Mouse (Mus musculus): ENCODE measurements at regions not wholly inside any gene's neighbourhood (a gene's known extent, or its start where the extent isn't known, plus 50 kb on each side); places are given as distances from the start of the nearest gene placed in this dataset.

DNA sequence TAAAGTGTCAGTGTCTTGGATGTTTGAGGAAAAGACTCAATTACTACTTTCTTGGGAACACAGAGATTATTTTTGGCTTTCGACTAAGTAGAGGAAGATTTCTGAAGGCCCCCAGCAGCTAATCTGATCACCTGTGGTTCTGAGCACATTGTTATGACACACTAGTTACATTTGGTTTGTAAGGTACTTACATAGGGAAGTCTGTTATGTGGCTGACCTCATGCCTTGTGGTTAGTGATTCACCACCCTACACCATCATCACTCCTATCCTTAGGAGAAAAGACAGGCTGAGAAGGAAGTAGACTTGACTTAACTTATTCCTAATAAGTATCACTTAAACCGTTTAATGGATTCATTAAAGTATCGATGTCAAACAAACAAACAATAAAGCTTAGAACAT, 164.3 kb upstream of the Atp1b1 start:
- TF ChIP-seq CTCF (IDR thresholded peaks at IDR 0.05) (no peak), EP300 (IDR thresholded peaks at IDR 0.05; ENCODE audit: insufficient read depth, low read depth, low read length) (no peak), POLR2A (IDR thresholded peaks at IDR 0.05; ENCODE audit: insufficient read depth, low read depth, low read length) (no peak)
- H3K36me3 ChIP-seq (ENCODE audit: control insufficient read depth, insufficient read depth, low read length), result no peaks in the 10 kb centered on the region
- intact Hi-C loops (cut with DNase I), result no loop called here
- H3K4me1 ChIP-seq (ENCODE audit: control insufficient read depth, insufficient read depth, low read length), result no peaks in the 10 kb centered on the region
- DNase-seq, result no peak
- no peak overlapping the region for H3K4me3 ChIP-seq
- H3K9ac ChIP-seq (ENCODE audit: low read depth, low read length), result no peak overlapping the region
- no peaks in the 10 kb centered on the region for H3K27me3 ChIP-seq (ENCODE audit: control insufficient read depth, insufficient read depth, low read length)
- WGBS, result 91% methylated on average over 3 of the region's 3 CpGs
- no peaks in the 10 kb centered on the region for H3K79me2 ChIP-seq (replicated peaks; ENCODE audit: control insufficient read depth, insufficient read depth, low read length)
- no peak overlapping the region for H3K27ac ChIP-seq

- WGBS, result 78% methylated on average over 1 of the region's 1 CpGs
- intact Hi-C loops (cut with DNase I), result no loop called here
These were observed 162.0 kb upstream of the Atp1b1 start for GRCm38 (mm10) chr1:164620129-164620528.

DNA sequence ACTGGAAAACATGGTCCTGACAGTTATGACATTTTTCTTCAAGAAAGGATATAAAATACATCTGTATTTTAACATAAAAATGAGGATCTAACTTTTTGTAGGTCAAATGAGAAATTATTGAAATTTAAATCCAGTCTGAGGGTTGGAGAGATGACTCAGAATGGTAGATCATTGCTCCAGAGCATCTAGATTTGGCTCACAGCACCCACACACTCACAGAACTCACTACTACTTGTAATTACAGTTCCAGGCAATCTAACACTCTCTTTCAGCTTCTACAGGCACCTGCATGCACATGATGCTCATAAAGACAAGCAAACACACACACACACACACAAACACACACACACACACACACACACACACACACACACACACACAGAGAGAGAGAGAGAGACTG, 159.7 kb upstream of the Atp1b1 start:
- no peak overlapping the region for H3K4me3 ChIP-seq
- no peak overlapping the region for H3K27ac ChIP-seq
- H3K79me2 ChIP-seq (replicated peaks; ENCODE audit: control insufficient read depth, insufficient read depth, low read length), result no peaks in the 10 kb centered on the region
- H3K4me1 ChIP-seq (ENCODE audit: control insufficient read depth, insufficient read depth, low read length), result no peaks in the 10 kb centered on the region
- H3K9ac ChIP-seq (ENCODE audit: low read depth, low read length), result no peak overlapping the region
- TF ChIP-seq EP300 (IDR thresholded peaks at IDR 0.05; ENCODE audit: insufficient read depth, low read depth, low read length) (no peak), POLR2A (IDR thresholded peaks at IDR 0.05; ENCODE audit: insufficient read depth, low read depth, low read length) (no peak), CTCF (IDR thresholded peaks at IDR 0.05) (no peak)
- no peak for DNase-seq
- intact Hi-C loops (cut with DNase I), result no loop called here
- H3K27me3 ChIP-seq (ENCODE audit: control insufficient read depth, insufficient read depth, low read length), result no peaks in the 10 kb centered on the region
- H3K36me3 ChIP-seq (ENCODE audit: control insufficient read depth, insufficient read depth, low read length), result no peaks in the 10 kb centered on the region

More at GRCm38 (mm10) chr1:164620129-164620528, 162.0 kb upstream of the Atp1b1 start:
- Histone ChIP-seq H3K9ac (ENCODE audit: low read depth, low read length) (no peak overlapping the region), H3K4me1 (ENCODE audit: control insufficient read depth, insufficient read depth, low read length) (no peaks in the 10 kb centered on the region), H3K27me3 (ENCODE audit: control insufficient read depth, insufficient read depth, low read length) (no peaks in the 10 kb centered on the region), H3K36me3 (ENCODE audit: control insufficient read depth, insufficient read depth, low read length) (no peaks in the 10 kb centered on the region), H3K27ac (no peak overlapping the region), H3K79me2 (replicated peaks; ENCODE audit: control insufficient read depth, insufficient read depth, low read length) (no peaks in the 10 kb centered on the region), H3K4me3 (no peak overlapping the region)
- no peak for DNase-seq
- TF ChIP-seq CTCF (IDR thresholded peaks at IDR 0.05) (no peak), EP300 (IDR thresholded peaks at IDR 0.05; ENCODE audit: insufficient read depth, low read depth, low read length) (no peak), POLR2A (IDR thresholded peaks at IDR 0.05; ENCODE audit: insufficient read depth, low read depth, low read length) (no peak)

DNA sequence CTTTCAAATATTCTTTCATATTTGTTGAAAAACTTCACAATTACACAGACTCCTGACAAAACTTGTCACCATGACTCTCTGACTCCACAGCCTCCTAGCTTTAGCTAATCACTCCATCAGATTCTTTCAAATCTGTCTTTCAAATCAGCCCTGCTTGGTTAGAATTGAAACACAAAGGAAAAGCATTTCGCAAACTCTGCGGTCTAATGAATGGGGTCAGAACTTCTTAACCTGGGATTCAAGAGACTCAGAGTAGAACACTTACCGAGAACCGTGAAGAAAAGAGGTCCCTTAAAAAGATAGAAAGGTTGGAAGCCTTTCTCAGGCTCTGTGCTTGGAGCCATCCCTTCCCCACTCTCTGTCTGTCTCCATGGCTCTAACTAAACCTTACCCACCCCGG, 148.9 kb upstream of the Atp1b1 start:
- 85% methylated on average over 5 of the region's 5 CpGs for WGBS
- intact Hi-C loops (cut with DNase I), result no loop called here
- Histone ChIP-seq H3K79me2 (replicated peaks; ENCODE audit: control insufficient read depth, insufficient read depth, low read length) (no peaks in the 10 kb centered on the region), H3K27me3 (ENCODE audit: control insufficient read depth, insufficient read depth, low read length) (no peaks in the 10 kb centered on the region), H3K27ac (no peak overlapping the region), H3K4me1 (ENCODE audit: control insufficient read depth, insufficient read depth, low read length) (no peaks in the 10 kb centered on the region), H3K4me3 (no peak overlapping the region), H3K9ac (ENCODE audit: low read depth, low read length) (no peak overlapping the region), H3K36me3 (ENCODE audit: control insufficient read depth, insufficient read depth, low read length) (no peaks in the 10 kb centered on the region)
- no peak for DNase-seq
- TF ChIP-seq CTCF (IDR thresholded peaks at IDR 0.05), result no peak

DNA sequence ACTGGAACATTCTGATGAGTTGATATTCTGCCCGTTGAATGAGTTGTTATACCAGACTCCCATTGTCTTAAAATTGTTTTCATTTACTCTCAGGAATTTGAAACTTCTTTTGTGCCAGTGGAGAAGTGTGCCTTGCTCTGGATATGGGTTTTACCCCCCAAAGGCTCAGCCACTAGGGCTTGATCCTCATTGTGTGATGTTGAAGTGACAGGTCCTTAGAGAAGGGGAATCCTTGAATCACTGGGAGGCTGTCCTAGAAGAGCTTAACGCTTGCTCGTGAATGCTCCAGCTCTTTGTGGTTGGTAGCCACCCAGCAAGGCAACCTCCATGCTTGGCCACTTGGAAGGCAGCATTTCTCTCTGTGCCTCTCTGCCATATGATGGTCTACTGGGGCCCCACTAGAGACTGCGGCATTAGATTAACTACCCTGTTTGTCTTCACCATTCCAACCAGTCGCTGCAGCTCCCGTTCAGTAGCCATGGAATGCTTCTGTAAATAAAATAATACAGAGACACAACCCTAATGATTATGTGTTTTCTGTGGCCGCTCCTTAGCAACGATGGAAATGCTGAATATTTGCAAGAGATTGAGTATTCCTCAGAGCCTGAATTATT, 148.1 kb upstream of the Atp1b1 start:
- H3K36me3 ChIP-seq (ENCODE audit: control insufficient read depth, insufficient read depth, low read length), result no peaks in the 10 kb centered on the region
- DNase-seq, result no peak
- intact Hi-C loops (cut with DNase I), result no loop called here
- H3K27ac ChIP-seq, result no peak overlapping the region
- no peak overlapping the region for H3K4me3 ChIP-seq
- H3K4me1 ChIP-seq (ENCODE audit: control insufficient read depth, insufficient read depth, low read length), result no peaks in the 10 kb centered on the region
- no peak overlapping the region for H3K9ac ChIP-seq (ENCODE audit: low read depth, low read length)
- no peaks in the 10 kb centered on the region for H3K79me2 ChIP-seq (replicated peaks; ENCODE audit: control insufficient read depth, insufficient read depth, low read length)
- 77% methylated on average over 8 of the region's 8 CpGs for WGBS
- no peaks in the 10 kb centered on the region for H3K27me3 ChIP-seq (ENCODE audit: control insufficient read depth, insufficient read depth, low read length)
- TF ChIP-seq EP300 (IDR thresholded peaks at IDR 0.05; ENCODE audit: insufficient read depth, low read depth, low read length), result no peak
- no peak for TF ChIP-seq POLR2A (IDR thresholded peaks at IDR 0.05; ENCODE audit: insufficient read depth, low read depth, low read length)
- no peak for TF ChIP-seq CTCF (IDR thresholded peaks at IDR 0.05)

DNA sequence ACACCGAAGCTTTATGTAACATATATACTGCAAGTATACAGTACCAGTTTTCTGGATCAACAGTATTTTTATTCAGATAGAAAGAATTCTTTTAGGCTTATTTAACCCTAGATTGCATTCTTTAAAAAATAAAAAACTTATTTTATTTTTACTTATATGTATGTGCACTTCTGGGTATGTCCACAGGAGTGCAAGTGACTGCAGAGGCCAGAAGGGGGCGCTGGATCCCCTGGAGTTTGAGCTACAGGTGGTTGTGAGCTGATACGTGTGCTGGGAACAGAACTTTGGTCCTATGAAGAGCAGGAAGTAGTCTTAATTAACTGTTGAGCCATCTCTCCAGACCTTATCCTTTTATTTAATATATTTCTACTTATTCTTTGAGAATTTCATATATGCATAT, 145.3 kb upstream of the Atp1b1 start:
- H3K4me3 ChIP-seq, result no peak overlapping the region
- TF ChIP-seq EP300 (IDR thresholded peaks at IDR 0.05; ENCODE audit: insufficient read depth, low read depth, low read length) (no peak), CTCF (IDR thresholded peaks at IDR 0.05) (peak; percentile 26; the same call in 1 of the 2 replicates)
- no peaks in the 10 kb centered on the region for H3K4me1 ChIP-seq (ENCODE audit: control insufficient read depth, insufficient read depth, low read length)
- H3K9ac ChIP-seq (ENCODE audit: low read depth, low read length), result no peak overlapping the region
- H3K79me2 ChIP-seq (replicated peaks; ENCODE audit: control insufficient read depth, insufficient read depth, low read length), result no peaks in the 10 kb centered on the region
- WGBS, result 70% methylated on average over 3 of the region's 3 CpGs
- H3K27ac ChIP-seq, result no peak overlapping the region
- H3K27me3 ChIP-seq (ENCODE audit: control insufficient read depth, insufficient read depth, low read length), result no peaks in the 10 kb centered on the region
- H3K36me3 ChIP-seq (ENCODE audit: control insufficient read depth, insufficient read depth, low read length), result no peaks in the 10 kb centered on the region
- no peak for DNase-seq
- intact Hi-C loops (cut with DNase I), result no loop called here

All from heart, adult 2 months (tissue).